Mouse (Mus musculus) ES-E14 (cell line): Measurements from ENCODE around the gene Nup210l. TPM values are rescaled to one million over a fixed set of nuclear protein-coding genes. Genes with fewer than 3 reads are reported as not detected.
A peak's percentile ranks its signal among the peaks of the same experiment; 100 is the strongest.

Experiments
- DNase-seq: peaks from one replicate; pipeline ENCODE4 v3.0.0-alpha.2; 2013; ENCODE audit warnings: low read depth, low spot score
- H3K27ac ChIP-seq: 2 replicates; pipeline ENCODE4 v1.5.1; 2012; ENCODE audit warnings: low read depth, mild to moderate bottlenecking, low read length, moderate library complexity, mixed read lengths; ENCODE audit not compliant: poor library complexity, insufficient read depth, severe bottlenecking
- H3K36me3 ChIP-seq: 2 replicates; pipeline ENCODE4 v1.6.1; 2012; ENCODE audit warnings: mild to moderate bottlenecking, low read length, moderate library complexity, mixed read lengths; ENCODE audit not compliant: control insufficient read depth, poor library complexity, insufficient read depth, severe bottlenecking
- H3K4me1 ChIP-seq, 2 experiments: fragments of 150-350 bp in 1 of 2; sonication (generic) in 1 of 2; 2 replicates each; pipeline ENCODE4 v1.6.1; 2012; ENCODE audit warnings: low read length in 2 of 2, mild to moderate bottlenecking in 1 of 2, mixed read lengths in 1 of 2; ENCODE audit not compliant: control insufficient read depth in 2 of 2, insufficient read depth in 2 of 2, poor library complexity in 1 of 2
- H3K4me3 ChIP-seq, 2 experiments: fragments of 150-350 bp in 1 of 2; sonication (generic) in 1 of 2; 2 replicates each; pipeline ENCODE4 v1.5.1; 2012; ENCODE audit warnings: low read length in 2 of 2, low read depth in 1 of 2, mild to moderate bottlenecking in 1 of 2, mixed read lengths in 1 of 2; ENCODE audit not compliant: insufficient read depth in 1 of 2, poor library complexity in 1 of 2, severe bottlenecking in 1 of 2
- H3K9ac ChIP-seq: 2 replicates; pipeline ENCODE4 v1.6.1; 2012; ENCODE audit warnings: low read depth, mild to moderate bottlenecking, low read length, mixed read lengths; ENCODE audit not compliant: poor library complexity, insufficient read depth, severe bottlenecking
- H3K9me3 ChIP-seq: fragments of 150-350 bp; sonication (generic); 2 replicates; pipeline ENCODE4 v1.6.1; 2012; ENCODE audit warnings: low read depth, mild to moderate bottlenecking, low read length; ENCODE audit not compliant: control insufficient read depth, insufficient read depth
- CHD2 ChIP-seq: IDR thresholded peaks from 2 replicates; pipeline ENCODE4 v1.6.1; 2014; ENCODE audit warnings: mild to moderate bottlenecking, low read depth, low read length, inconsistent platforms
- HCFC1 ChIP-seq: IDR thresholded peaks from 2 replicates; pipeline ENCODE4 v1.6.1; 2012; ENCODE audit warnings: low read length, inconsistent platforms, borderline replicate concordance; ENCODE audit not compliant: insufficient read depth
- MAFK ChIP-seq: IDR thresholded peaks from 2 replicates; pipeline ENCODE4 v1.6.1; 2014; ENCODE audit warnings: mild to moderate bottlenecking, low read depth, low read length, inconsistent platforms; ENCODE audit not compliant: insufficient read depth
- ZC3H11A ChIP-seq: IDR thresholded peaks from 2 replicates; pipeline ENCODE4 v1.6.1; 2012; ENCODE audit warnings: low read depth, mild to moderate bottlenecking, inconsistent platforms, low read length, borderline replicate concordance
- ZNF384 ChIP-seq: IDR thresholded peaks from 2 replicates; pipeline ENCODE4 v1.6.1; 2012; ENCODE audit warnings: low read depth, low read length, inconsistent platforms
- in situ Hi-C, 2 experiments: fragments of 600-800 bp; cut with MboI; formaldehyde crosslinking; loops; one replicate each; pipeline ENCODE4 v1.15.1; 2025; ENCODE audit warnings: low sequenced_read_pairs in 2 of 2, inconsistent platforms in 1 of 2; ENCODE audit not compliant: unreplicated experiment in 2 of 2
- total RNA-seq: library from RNA; depleted of rRNA; stranded (reverse); fragments of 300-350 nt; gene quantifications from 2 replicates; pipeline ENCODE4 v1.2.3, GENCODE M21; 2012

Gene Nup210l
- total RNA-seq, 1 experiment: 0.80 TPM

DNA sequence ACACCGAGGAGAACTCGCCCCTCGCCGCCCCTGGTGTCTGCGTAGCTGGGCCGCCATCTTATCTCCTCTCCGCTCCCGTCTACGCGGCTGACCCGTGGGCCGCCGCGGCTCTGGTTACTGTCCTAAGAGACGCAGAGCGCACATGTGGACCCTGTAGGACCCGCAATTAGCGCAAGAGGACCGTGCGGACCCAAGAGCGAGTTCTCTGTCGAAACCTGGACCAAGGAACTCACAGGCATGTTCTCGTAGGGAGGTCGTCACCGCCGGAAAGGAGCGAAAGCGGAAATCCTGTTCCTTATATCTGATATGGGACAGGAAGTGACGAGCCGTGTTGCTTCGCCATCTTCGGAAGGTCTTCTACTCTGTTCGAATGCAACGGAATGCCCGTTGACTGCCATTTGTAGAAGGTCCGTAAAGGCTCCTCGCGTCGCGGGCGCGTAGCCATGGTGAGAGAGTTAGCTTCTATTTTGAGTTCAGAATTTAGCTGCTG lies 109.5 kb downstream of the Nup210l start, which contains the start of the genes Rps27 and Rab13:
Gene Rps27 (minus strand): TSS at position 275 of the 490 bp plus-strand sequence.
Gene Rab13 (plus strand): TSS at position 319 of the 490 bp plus-strand sequence.
- Histone ChIP-seq H3K4me1 (peaks cover 0 to 7% of the 10 kb centered on the region in 2 experiments; a peak in 1 of 4 replicates), H3K27ac (peak within 1 kb of the TSS; percentile 94), H3K4me3 (peak within 1 kb of the TSS; percentile 88 to 95), H3K36me3 (peaks cover 29% of the 10 kb centered on the region), H3K9me3 (no peaks in the 10 kb centered on the region), H3K9ac (peak within 1 kb of the TSS; percentile 99)
- in situ Hi-C loops: no loop called here
- DNase-seq: peak; percentile 82
- TF ChIP-seq MAFK (no peak), HCFC1 (peak; percentile 90), CHD2 (no peak)

DNA sequence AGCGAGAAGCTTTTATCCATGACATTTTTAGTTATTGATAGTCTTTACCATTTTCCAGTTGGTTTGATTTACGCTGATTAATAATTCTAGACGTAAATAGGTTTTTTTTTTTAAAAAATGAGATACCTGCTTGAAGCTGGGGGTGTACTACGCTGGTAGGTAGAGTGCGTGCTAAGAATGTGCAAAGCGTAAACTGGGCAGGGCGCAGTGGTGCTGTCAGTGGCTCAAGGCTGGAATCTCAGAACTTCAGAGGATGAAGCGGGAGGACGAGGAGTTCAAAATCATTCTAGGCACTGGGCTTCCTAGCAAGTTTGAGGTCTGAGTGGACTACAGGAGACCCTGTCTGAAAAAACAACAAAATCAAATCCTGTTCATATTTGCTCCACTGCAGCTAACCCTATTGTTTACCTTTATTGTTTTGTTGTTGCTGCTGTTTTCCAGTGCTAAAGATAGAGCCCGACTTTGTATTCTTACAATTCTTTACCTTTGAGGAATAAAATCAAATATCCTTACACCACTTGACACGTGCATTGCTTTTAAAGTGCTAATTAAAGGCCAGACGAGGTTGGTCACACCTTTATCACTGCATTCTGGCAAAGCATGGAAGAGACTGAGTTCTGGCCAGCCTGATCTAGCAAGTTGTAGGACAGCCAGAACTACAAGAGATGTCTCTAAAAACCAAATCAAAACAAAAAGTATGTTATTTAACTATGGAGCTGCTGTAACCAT lies 110.2 kb downstream of the Nup210l start:
- H3K36me3 ChIP-seq: peaks cover 23% of the 10 kb centered on the region
- no peak overlapping the region; the same call in 1 of the 2 replicates for H3K27ac ChIP-seq
- TF ChIP-seq MAFK (no peak), ZNF384 (no peak), ZC3H11A (no peak), HCFC1 (no peak), CHD2 (no peak)
- H3K4me3 ChIP-seq: peak overlapping the region; percentile 88 to 95
- H3K4me1 ChIP-seq: peaks cover 0 to 2% of the 10 kb centered on the region in 2 experiments; a peak in 1 of 4 replicates
- no peak for DNase-seq
- in situ Hi-C loops: no loop called here
- H3K9ac ChIP-seq: peak overlapping the region; percentile 99
- no peaks in the 10 kb centered on the region for H3K9me3 ChIP-seq

DNA sequence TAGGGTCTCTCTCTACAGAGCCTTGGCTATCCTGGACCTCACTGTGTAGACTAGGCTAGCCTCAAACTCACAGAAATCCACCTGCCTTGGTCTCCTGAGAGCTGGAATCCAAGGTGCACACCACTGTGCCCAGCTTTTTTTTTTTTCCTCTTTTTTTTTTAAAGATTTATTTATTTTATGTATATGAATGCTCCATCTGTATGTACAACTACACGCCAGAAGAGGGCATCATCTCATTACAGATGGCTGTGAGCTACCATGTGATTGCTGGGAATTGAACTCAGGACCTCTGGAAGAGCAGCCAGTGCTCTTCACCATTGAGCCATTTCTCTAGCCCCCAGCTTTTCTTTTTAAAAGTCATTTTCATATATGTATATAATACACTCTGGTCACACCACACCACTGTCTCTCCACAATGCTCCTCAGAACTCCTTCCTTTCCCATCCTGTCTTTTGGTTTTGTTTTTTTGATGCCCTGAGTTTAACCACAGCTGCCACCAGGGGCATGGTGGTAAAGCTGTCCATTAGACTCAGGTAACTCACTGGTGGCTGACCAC lies 112.0 kb downstream of the Nup210l start:
- peak; percentile 7; the same call in 1 of the 2 replicates for TF ChIP-seq ZC3H11A
- no peak for TF ChIP-seq CHD2
- TF ChIP-seq ZNF384: 0 out of 2 replicates have a peak, but pooled peaks have one; percentile 7
- no peak overlapping the region for H3K27ac ChIP-seq
- no peaks in the 10 kb centered on the region for H3K9me3 ChIP-seq
- no peak overlapping the region for H3K9ac ChIP-seq
- H3K4me1 ChIP-seq: peaks cover 5% of the 10 kb centered on the region in 2 experiments; a peak in 2 of 4 replicates
- H3K36me3 ChIP-seq: peaks cover 15% of the 10 kb centered on the region
- DNase-seq: no peak
- in situ Hi-C loops: no loop called here
- no peak overlapping the region for H3K4me3 ChIP-seq

DNA sequence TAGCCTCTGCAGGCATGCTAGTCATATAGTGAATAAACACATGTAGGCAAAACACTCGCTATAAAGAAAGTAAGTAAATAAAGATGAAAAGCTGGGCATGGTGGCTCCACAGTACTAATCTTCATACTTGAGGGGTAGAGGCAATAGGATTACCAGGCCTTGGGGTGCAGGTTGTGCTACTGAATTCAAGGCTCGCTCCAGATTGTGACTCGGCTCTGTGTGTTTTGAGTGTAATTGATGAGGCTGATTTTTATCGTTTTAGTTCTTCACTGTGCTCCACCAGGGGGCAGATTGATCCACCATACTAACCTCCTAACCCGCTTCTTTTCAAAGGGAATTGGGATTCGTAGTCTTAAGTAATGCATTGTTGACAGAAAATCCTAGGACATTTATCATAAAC lies 116.2 kb downstream of the Nup210l start:
- peak; percentile 47 for DNase-seq
- Histone ChIP-seq H3K9ac (no peak overlapping the region; the same call in 1 of the 2 replicates), H3K4me3 (peak overlapping the region in 1 of 2 experiments; percentile 65; a peak in 2 of 4 replicates), H3K27ac (no peak overlapping the region), H3K36me3 (no peaks in the 10 kb centered on the region), H3K9me3 (no peaks in the 10 kb centered on the region), H3K4me1 (peaks cover 7 to 11% of the 10 kb centered on the region in 2 experiments)
- no peak for TF ChIP-seq MAFK
- no peak for TF ChIP-seq ZNF384
- TF ChIP-seq HCFC1: no peak
- TF ChIP-seq ZC3H11A: no peak
- no peak for TF ChIP-seq CHD2
- in situ Hi-C loops: no loop called here
